Mouse (Mus musculus): ENCODE data around the gene Gm5089.

Gene Gm5089

DNA sequence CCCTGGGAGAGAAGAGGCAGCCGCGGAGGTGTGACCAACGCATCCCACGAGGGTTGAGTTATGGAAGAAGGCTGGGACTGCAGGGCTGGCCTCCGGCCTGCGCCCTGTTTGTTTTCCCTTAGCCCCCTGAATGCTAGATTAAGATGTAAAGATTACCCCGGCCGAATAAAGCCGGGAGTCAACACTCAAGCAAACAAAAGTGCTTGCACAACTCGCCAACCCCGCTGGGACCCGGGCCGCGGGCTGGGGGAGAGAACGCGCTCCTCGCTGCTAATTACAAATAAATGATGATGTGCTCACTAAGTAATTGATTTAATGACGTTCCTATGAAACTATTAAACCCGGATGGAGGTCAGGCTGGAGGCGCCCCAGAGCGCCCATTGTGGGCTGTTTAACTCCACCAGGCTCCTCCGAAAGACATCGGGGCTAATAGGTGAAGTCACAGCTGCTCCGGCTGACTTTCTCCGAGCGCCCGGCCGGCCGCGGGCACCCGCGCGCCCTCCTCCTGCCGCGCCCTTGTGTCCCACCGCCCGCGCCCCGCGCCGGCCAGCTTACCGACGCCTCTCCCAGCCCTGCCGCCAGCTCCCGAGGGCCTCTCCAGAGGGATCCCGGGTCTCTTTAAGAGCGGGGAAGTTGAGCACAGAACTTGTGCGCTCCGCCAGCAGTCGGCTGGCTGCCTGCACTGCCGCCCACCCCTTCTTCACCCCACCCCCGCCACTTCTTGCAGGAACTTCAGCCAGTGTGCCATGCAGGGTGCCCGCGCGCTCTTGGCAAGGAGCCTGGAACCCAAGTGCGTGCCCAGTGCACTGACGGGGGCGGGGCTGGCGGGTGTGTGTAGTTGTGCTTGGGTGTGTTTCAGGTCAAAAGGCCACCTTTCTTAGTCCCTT, at the start of gene Gm5089:
Gm5089 (minus strand) TSS at position 620 of the 887 bp plus-strand sequence.
- no peak for DNase-seq (ENCODE audit: low read depth in 1 of 2, low spot score in 2 of 2)

DNA sequence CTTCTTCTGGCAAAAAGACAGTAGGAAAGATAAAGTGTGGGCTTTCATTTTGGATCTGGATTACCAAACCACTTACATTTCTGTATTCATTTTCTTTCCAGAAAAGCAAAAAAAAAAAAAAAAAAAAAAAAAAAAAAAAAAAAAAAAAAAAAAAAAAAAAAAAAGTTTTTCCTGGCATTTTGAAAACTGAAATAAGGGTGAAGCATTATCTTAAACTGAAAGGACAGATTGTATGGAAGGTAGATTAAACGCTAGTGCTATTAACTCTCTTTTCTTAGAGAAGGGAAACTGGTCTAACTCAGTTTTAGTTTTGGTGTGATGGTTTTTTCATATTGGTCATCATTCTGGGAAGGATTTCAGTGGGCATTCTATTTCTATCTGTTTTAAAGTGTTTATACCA, 41.1 kb upstream of the Gm5089 start:
- DNase-seq (ENCODE audit: low read depth in 1 of 2, low spot score in 2 of 2) = no peak

DNA sequence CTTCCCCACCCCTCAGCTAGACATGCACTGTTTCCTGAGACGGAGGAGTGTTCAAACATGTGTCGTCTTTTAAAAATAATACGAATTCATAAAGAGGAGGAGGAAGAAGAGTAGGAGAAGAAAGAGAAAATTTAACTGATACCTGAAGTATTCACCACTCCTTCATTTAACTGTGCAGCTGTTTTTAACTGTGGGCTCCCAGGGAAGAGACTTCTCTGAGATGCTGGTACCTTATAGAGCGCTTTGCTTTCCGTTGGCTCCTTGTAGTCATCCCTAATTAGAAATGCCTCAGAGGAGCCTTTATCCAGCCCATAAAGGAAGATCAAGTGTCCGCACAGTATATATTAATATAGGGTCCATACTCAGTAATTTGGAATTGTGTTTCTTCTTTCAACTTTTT, 40.6 kb upstream of the Gm5089 start:
- no peak for DNase-seq (ENCODE audit: low read depth in 1 of 2, low spot score in 2 of 2)

DNA sequence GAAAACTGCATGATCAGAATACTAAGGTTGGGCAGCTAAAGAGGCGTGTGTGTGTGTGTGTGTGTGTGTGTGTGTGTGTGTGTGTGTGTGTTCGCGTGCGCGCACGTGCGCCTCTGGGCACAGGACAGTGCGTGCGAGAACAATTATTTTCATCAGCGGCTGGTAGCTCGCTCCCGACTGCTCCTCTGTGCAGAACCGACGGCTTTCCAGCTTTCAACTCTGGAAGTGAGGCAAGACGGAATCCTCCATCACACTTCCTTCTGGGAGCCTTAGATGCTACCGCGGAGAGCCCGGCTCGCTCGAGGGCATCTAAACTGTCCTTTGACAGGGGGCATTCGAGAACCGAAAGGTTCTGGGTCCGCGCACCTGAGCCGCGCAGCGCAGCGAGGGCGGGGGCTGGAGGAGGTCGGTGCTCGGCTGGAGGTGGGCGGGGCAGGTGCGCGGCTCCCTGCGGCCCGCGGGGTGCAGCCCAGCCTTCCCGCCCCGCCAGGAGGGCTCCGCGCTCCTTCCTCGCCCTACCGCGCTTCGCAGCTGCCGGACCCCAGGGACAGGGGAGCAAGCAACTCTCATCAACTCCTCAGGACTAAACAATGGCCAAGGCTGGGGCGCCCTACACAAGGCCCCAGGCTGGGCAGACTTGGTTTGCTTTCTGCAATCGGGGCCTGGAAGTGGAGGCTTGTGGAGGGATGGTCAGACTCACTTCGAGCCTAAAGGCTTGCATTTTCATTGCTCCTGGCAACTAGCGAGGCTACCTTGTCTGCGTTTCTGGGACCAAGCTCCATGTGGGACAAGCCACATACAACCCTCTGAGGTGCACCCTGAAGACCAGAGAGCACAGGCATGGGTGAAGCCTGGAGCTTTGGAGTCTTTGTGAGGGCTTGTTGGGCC, 39.8 kb upstream of the Gm5089 start, which contains the start of gene Gm10837:
Gm10837 (plus strand) TSS at position 146 of the 888 bp plus-strand sequence.
- no peak for DNase-seq (ENCODE audit: low read depth in 1 of 2, low spot score in 2 of 2)

DNA sequence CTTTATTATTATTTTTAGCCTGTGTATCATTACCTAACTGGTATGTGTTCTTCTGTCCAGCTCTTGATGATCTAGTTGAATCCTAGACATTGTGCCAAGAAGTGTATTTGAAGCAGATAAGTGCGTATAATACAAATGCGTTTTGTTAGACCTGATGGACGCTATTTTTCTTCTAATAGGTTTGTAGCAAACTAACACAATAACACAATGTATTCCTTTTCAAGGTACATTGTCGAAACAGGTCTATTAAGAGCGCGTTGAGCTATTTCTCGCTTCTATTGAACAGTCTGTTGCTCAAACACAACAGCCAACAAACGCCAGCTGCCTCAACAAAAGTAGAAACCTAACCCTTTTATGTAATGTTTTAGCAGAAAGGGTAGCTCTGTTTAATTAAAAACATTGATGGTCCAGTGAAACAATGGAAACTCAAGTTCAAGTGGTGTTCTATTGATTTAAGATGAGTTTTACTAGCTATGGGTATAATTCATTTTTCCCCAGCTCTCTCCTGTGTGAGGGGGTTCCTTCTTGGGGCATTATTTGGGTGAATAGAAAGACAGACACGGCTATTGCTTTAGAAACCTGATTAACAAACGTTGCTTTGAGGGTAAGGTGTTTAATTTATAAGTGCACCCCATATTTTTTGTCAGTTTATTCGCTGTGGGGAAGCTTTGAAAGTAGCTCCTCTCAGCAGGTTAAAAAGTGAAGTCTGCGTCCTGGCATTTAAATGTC, 38.9 kb upstream of the Gm5089 start:
- DNase-seq (ENCODE audit: low read depth in 1 of 2, low spot score in 2 of 2) = no peak

DNA sequence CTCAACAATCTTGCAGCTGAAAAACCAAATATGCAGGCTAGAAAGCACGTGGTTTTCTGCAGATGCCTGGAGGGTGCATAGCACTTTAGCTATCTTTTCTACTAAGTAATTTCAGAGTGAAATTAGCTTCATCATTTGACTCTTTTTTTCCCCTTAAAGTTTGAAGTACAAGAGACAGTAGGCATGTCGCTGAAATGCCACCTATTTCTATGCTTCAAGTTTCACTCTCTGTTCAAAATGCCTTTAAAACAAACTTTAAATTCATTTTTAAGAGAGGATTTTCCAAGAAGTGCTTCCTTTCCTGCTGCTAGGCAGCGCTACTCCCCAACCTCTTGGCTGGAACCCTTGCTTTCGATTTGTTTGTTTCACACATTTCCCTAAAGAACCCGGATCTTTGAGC, 38.1 kb upstream of the Gm5089 start:
- DNase-seq (ENCODE audit: low read depth in 1 of 2, low spot score in 2 of 2) = no peak

DNA sequence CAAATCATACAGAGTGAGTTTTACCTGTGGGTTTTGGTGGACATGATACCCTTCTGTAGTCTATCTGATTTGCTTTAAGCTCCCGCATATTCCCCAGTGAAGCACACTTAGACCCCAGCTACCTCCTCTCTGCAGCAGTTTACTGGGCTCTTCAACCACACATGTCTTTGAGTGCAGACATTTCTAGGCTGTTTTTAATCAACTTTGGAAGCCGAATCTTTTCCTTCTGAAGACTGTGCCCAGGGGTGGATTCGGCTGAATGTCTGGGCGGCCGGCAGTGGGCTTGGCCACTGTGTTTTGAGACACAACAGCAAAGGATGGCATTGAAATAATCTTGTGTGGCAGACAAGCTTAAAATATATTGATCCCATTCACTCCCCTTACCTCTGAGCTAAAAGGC, 36.5 kb upstream of the Gm5089 start:
- DNase-seq (ENCODE audit: low read depth in 1 of 2, low spot score in 2 of 2) = no peak

DNA sequence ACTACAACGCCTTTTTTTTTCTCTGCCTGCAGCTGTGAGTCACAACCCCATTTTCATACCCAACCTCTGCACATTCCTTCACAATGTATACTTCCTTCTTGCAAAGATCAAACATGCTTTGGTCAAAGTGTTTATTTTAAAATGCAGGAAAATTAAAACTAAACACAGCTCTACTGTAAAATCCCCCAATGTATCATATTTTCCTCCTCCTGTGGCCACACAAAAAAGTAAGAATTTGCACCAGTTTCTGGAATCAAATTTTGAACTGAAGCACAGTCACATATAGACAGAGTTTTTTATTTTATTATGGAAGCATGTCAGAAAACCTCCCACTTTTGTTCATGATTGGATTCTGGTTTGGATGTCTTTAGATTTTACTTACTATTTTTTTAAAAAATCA, 35.7 kb upstream of the Gm5089 start:
- DNase-seq (ENCODE audit: low read depth in 1 of 2, low spot score in 2 of 2) = no peak

DNA sequence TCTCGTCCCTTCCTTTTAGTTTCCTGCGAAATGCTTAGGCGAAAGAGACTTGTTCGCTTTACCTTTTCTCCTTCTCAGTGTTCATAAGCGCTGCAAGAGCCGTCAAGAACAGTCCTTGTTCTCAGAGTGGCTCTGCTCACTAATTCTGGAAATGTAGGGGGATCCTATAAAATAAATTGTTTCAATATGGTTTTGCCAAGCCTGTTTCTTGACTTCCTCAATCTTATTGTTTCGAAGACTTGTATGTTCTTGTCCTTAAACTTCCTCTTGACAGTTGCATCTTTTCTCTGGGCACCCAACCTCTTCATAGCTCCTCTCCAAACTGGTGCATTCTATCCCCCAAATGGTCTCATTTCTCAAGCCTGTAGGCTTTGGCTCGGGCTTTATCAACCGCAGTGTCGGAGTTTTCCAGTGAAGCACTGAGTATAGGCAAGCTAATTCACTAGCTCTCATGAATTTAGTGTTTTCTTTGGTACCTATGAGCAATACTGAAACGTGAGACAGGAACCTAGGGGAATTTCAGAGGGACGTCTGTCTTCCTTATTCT, 34.8 kb upstream of the Gm5089 start:
- no peak for DNase-seq (ENCODE audit: low read depth in 1 of 2, low spot score in 2 of 2)

DNA sequence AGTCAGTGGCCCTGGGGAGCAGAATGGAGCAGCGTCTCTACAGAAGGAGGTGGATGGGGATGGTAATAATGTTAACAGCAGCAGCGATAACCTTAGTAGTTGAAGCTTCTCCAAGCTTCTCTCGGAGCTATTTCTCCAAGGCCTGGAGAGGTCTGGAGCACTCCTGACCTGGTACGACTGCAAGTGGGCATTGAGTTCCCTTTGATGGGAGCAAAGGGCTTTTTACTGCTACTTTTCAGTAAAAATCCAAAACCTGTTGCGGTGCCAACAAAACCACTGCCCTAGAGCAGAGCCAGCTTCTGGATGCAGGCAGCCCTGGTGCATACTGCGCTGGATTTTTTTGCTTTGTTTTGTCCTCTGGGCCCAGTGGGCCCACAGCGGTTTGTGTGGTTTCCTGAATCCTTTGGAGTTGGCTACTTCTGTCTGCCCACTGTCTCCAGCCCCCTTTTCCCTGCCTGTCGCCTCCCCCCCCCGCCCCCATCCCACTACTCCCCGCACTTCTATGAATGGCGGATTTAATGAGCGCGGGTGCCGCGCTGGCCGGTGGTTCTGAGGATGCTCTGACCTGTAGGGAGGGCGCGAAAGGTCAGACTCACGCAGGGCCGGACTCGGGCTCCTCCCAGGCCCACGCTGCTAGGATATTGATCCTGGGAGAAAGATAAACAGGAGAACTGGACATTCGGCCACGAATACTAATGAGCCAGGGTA, 34.1 kb upstream of the Gm5089 start:
- no peak for DNase-seq (ENCODE audit: low read depth in 1 of 2, low spot score in 2 of 2)

DNA sequence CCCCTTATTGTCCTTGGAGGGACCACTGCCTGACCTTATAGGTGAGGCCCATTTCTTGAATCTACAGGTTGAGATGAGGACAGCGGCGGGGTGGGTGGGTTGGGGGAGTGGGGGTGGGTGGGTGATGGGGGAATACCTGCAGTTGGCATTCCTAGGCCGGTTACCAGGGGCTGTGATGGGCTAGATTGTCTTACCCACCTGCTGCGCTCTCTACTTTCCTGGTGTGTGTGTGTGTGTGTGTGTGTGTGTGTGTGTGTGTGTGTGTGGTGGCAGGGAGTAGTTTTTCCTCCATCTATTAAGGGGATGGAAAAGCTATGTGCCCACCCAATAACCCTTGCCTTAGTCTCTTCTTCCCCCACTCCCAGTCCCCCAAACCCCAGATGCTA, 33.5 kb upstream of the Gm5089 start:
- no peak for DNase-seq (ENCODE audit: low read depth in 1 of 2, low spot score in 2 of 2)

DNA sequence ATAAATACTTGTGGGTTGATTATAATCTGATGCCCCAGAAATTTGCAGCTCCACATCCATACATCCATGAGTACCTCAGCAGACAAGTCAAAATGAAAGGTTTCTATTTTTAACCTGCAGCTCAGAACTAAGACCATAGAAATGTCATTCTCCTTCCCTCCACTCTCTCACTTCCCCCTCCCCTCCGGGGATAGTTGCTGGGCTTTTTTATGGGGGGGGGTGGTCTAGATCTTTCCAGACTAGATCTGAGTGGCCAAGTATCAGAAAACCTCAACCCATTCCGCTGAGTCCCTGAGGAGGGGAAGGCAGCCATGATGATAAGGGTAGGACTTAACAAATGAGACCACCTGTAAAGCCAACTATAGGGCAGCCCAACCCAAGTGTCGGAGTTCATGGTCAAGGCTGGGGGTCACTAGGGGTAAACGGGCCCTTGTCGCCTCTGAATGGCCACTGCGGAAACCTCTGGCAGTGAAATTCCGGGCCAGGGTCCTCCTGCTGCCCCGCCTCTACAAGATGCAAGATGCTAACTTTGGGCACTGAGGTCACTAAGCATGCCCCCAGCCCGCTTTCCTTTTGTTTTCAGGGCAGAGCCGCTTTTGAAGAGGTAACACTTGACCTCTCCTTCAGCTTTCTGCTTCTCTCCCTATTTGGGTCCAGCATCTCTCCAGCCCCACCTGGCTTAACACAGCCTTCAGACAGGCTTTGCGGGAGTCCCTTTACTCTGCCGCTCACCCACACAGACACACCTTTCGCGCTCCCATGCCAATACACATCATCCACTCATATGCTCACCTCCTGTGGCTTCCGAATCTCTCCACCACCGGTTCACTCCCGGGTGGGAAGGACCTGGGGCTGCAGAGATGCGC, 32.9 kb upstream of the Gm5089 start:
- no peak for DNase-seq (ENCODE audit: low read depth in 1 of 2, low spot score in 2 of 2)

DNA sequence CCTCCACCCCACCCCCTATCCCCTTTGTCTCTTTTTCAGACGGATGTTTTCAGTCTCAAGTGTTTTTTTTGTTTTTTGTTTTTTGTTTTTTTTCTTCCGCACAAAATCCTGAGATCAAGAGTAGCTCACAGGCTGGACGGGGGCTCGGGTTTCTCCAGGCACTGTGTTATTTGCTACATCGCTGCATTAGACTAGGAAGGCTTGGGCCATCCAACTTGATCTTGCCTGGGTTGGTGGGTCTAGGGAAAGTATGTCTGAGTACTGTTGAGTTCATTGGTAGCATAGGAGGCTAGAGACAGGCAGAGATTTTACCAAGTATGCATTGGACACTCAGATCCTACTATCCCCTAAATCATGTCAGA, 32.1 kb upstream of the Gm5089 start:
- DNase-seq (ENCODE audit: low read depth in 1 of 2, low spot score in 2 of 2) = no peak

DNA sequence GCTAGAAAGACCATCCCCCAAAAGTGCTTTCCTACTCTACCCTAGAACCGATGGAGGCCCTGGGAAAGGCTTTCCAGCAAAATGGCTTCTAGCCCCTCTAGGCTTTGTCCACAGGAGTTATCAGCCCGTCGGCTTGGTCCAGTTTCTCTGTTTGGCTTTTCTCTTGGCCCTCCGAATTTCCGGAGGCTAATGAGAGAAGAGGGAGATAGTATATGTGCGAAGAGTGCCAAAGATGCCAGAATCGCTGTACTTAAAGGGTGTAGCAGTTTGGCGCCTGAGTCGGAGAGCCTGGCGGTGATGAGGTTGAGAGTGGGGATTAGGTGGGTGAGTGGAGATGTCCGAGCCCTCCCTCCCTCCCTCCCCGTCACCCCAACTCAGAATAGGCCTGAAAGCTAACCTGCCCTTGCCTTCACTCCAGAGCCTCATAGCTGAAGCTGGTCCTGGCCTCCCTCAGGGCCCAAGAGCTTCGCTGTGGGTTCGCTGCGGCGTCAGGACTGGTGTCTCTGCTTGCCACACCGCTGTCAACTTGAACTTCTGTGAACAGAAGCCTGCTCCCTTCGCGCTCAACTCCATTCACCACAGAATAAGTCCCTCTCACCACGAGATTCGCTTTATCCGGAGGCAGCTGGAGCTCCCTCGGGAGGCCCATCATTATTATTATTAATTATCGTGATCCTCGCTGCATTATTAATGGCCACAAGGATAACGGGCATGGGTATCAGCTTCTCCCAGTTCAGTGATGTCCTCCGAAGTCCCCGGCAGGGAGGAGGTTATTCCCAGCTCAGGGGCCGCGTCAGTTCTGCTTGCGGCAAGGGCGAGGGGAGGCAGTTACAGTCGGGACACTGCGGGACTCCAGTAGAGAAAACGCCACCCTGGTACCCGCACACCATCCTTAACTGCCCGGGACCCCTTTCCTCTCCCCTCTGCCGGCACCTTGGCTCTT, 31.4 kb upstream of the Gm5089 start:
- no peak for DNase-seq (ENCODE audit: low read depth in 1 of 2, low spot score in 2 of 2)

DNA sequence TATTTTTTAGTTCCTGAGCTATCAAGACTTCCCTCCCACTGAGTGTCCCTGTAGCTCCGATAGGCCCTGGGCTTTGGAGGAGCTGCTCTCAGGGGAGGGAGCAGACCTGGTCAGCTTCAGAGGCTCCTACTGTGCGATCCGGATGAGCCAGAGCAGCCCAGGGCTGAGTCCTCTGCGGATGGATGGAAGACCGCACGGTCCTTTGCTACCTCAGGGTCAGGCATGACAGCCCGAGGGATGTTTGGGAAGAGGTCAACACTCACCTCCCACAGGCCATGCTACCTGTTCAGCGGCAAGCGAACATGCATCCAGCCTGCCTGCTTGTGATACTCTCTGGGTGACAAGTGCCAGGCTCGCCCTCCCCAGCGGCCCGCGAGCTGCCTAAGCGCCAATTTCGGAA, 30.3 kb upstream of the Gm5089 start:
- DNase-seq (ENCODE audit: low read depth in 1 of 2, low spot score in 2 of 2) = no peak

DNA sequence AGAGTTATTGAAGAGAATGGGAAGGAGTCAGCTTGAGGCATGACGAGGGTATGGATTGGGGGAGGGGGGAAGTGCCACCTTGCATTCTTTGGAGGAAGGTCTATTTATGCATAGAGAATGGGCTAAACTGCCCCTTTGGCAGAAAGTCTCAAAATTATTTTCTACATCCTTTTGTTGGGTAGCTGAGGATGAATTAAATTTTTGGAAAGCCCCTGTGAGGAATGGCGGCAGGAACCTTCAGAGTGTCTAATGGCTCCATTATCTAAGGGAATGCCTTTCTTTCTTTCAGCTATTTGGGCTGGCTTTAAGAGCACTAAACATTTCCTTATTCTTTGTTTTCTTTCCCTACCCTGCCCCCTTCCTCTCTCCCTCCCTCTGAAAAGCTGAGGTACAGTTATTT, 29.4 kb upstream of the Gm5089 start:
- no peak for DNase-seq (ENCODE audit: low read depth in 1 of 2, low spot score in 2 of 2)

DNA sequence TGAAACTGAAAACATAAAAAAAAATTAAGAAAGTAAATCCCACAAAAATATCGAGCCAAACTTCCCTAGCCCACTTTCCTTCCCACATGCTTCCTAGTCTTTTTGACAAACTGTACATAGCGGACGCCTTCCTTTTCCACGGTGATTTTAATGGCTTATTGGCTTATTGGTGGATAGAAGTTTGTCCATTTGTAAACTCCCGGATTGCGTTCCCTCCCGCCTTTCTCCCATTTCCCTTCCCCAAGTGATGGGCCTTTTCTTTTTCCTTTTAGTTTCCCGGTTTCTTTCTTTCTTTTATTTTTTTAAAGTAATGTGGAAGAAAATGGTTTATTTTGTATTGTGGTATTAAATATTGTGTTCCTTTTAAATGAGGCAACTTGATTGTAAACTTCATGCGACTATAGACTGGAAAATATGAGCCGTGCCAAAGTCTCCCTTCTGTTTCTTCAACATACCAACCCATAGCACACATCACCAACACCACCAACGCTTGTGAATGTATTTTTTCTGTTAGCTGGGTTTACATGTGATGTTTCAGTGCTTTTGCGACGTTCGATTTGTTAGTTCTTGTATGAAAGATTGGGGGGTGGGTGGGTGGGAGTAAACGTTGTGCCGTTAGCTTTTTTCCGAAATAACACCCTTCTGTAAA, 28.7 kb upstream of the Gm5089 start:
- no peak for DNase-seq (ENCODE audit: low read depth in 1 of 2, low spot score in 2 of 2)

DNA sequence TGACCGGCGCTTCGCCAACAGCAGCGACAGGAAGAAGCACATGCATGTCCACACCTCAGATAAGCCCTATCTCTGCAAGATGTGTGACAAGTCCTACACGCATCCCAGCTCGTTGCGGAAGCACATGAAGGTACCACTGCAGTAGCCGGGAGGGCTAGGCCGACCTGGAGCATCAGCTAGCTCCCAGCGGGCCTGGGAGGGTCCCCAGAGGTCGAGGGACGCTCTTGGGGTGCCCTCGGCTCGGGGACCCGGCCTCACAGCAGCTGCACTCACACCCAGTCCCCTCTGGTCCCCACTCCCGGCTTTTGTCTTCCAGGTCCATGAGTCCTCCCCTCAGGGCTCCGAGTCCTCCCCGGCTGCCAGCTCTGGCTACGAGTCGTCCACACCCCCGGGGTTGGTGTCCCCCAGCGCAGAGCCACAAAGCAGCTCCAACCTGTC, 27.7 kb upstream of the Gm5089 start:
- no peak for DNase-seq (ENCODE audit: low read depth in 1 of 2, low spot score in 2 of 2)
